Mouse (Mus musculus) CH12.LX (cell line): ENCODE results near the gene Wnt5a. TPM values are rescaled to one million over a fixed set of nuclear protein-coding genes. Genes with fewer than 3 reads are reported as not detected.

Experiments
- DNase-seq: peaks from one replicate; pipeline ENCODE4 v3.0.0-alpha.2; 2013; ENCODE audit errors: extremely low read depth
- H3K27ac ChIP-seq: 2 replicates; pipeline ENCODE4 v1.5.1; 2012; ENCODE audit warnings: low read depth, mild to moderate bottlenecking, control low read depth, moderate library complexity; ENCODE audit not compliant: insufficient read depth
- H3K27me3 ChIP-seq: replicated peaks from 2 replicates; pipeline ENCODE3; 2012; ENCODE audit warnings: inconsistent platforms
- H3K36me3 ChIP-seq, 2 experiments: replicated peaks in 1 of 2; 2 replicates each; pipeline versions ENCODE3 to v1.6.1; 2012; ENCODE audit warnings: inconsistent platforms in 1 of 2, low read length in 1 of 2, mild to moderate bottlenecking in 1 of 2, mixed read lengths in 1 of 2, moderate library complexity in 1 of 2; ENCODE audit not compliant: control insufficient read depth in 1 of 2, insufficient read depth in 1 of 2
- H3K4me1 ChIP-seq, 2 experiments: 2 replicates each; pipeline ENCODE4 v1.6.1; 2012; ENCODE audit warnings: inconsistent platforms in 1 of 2, moderate library complexity in 1 of 2; ENCODE audit not compliant: insufficient read depth in 2 of 2, control insufficient read depth in 1 of 2
- H3K4me2 ChIP-seq: 2 replicates; pipeline ENCODE4 v1.6.1; 2012; ENCODE audit warnings: low read depth, mild to moderate bottlenecking, control low read depth; ENCODE audit not compliant: poor library complexity, insufficient read depth, severe bottlenecking
- H3K4me3 ChIP-seq, 3 experiments: fragments of 150-350 bp in 1 of 3; sonication (generic) in 1 of 3; replicated peaks in 1 of 3; 2 replicates each; pipeline versions ENCODE3 to v1.5.1; 2011 to 2012; ENCODE audit warnings: low read depth in 2 of 3, low read length in 2 of 3, mild to moderate bottlenecking in 2 of 3, moderate library complexity in 2 of 3, control low read depth in 1 of 3, improper control_type of control experiment in 1 of 3, inconsistent platforms in 1 of 3, mixed read lengths in 1 of 3; ENCODE audit not compliant: poor library complexity in 1 of 3
- H3K79me2 ChIP-seq: replicated peaks from 2 replicates; pipeline ENCODE4 v1.6.1; 2012; ENCODE audit warnings: mild to moderate bottlenecking, moderate library complexity; ENCODE audit not compliant: control insufficient read depth, poor library complexity, insufficient read depth, severe bottlenecking; ENCODE audit errors: extremely low read depth
- H3K9ac ChIP-seq: 2 replicates; pipeline ENCODE4 v1.6.1; 2012; ENCODE audit warnings: low read depth, mild to moderate bottlenecking, control low read depth, moderate library complexity; ENCODE audit not compliant: insufficient read depth
- H3K9me3 ChIP-seq: replicated peaks from 2 replicates; pipeline ENCODE3; 2012; ENCODE audit warnings: low read length, inconsistent platforms, mixed read lengths
- GABPA ChIP-seq: IDR thresholded peaks from 2 replicates; pipeline ENCODE4 v1.6.1; 2012; ENCODE audit warnings: low read depth, low read length, improper control_type of control experiment, inconsistent platforms; ENCODE audit not compliant: insufficient replicate concordance
- IRF4 ChIP-seq: IDR thresholded peaks from 2 replicates; pipeline ENCODE4 v1.6.1; 2014; ENCODE audit warnings: low read depth, mild to moderate bottlenecking, inconsistent platforms, low read length, improper control_type of control experiment
- JUN ChIP-seq: IDR thresholded peaks from 2 replicates; pipeline ENCODE4 v1.6.1; 2011; ENCODE audit warnings: low read depth, mild to moderate bottlenecking, low read length, improper control_type of control experiment, moderate library complexity; ENCODE audit not compliant: insufficient read depth
- MAX ChIP-seq: IDR thresholded peaks from 2 replicates; pipeline ENCODE4 v1.6.1; 2011; ENCODE audit warnings: low read length, improper control_type of control experiment
- MXI1 ChIP-seq: IDR thresholded peaks from 2 replicates; pipeline ENCODE4 v1.6.1; 2011; ENCODE audit warnings: mild to moderate bottlenecking, low read depth, low read length, improper control_type of control experiment
- MYC ChIP-seq: IDR thresholded peaks from 2 replicates; pipeline ENCODE4 v1.6.1; 2011; ENCODE audit warnings: low read depth, mild to moderate bottlenecking, improper control_type of control experiment, low read length
- NELFE ChIP-seq: IDR thresholded peaks from 2 replicates; pipeline ENCODE4 v1.6.1; 2011; ENCODE audit warnings: low read depth, low read length, improper control_type of control experiment
- PAX5 ChIP-seq: IDR thresholded peaks from 2 replicates; pipeline ENCODE4 v1.6.1; 2012; ENCODE audit warnings: low read length, inconsistent platforms, mixed read lengths
- POLR2AphosphoS2 ChIP-seq: IDR thresholded peaks from 2 replicates; pipeline ENCODE4 v1.6.1; 2011; ENCODE audit warnings: low read depth, low read length, improper control_type of control experiment
- RAD21 ChIP-seq: IDR thresholded peaks from 2 replicates; pipeline ENCODE4 v1.6.1; 2011; ENCODE audit warnings: low read depth, mild to moderate bottlenecking, low read length, improper control_type of control experiment, moderate library complexity
- SIN3A ChIP-seq: IDR thresholded peaks from 2 replicates; pipeline ENCODE4 v1.6.1; 2012; ENCODE audit warnings: low read length, improper control_type of control experiment, inconsistent platforms
- SMC3 ChIP-seq: IDR thresholded peaks from 2 replicates; pipeline ENCODE4 v1.6.1; 2011; ENCODE audit warnings: low read depth, low read length, improper control_type of control experiment
- USF2 ChIP-seq: conservative IDR thresholded peaks from 2 replicates; pipeline ENCODE4 v1.6.1; 2011; ENCODE audit warnings: low read depth, low read length, improper control_type of control experiment
- ZC3H11A ChIP-seq: IDR thresholded peaks from 2 replicates; pipeline ENCODE4 v1.6.1; 2012; ENCODE audit warnings: low read depth, mild to moderate bottlenecking, inconsistent platforms, low read length, improper control_type of control experiment
- dilution Hi-C: fragments of 300-500 bp; cut with MboI; formaldehyde crosslinking; loops from 2 replicates; pipeline ENCODE4 v1.14.3; 2020; ENCODE audit warnings: low sequenced_read_pairs; ENCODE audit not compliant: extremely low pct_unique_long_range_greater_than_20kb, extremely low pct_ligation_motif_present
- in situ Hi-C: fragments of 300-500 bp; cut with MboI; formaldehyde crosslinking; loops from 3 replicates; pipeline ENCODE4 v1.14.3; 2019; ENCODE audit warnings: low sequenced_read_pairs, low pct_ligation_motif_present, low pct_unique_long_range_greater_than_20kb, mixed read lengths
- polyA plus RNA-seq: library from polyadenylated mRNA; unstranded; fragments of >175 nt; gene quantifications from 2 replicates; pipeline ENCODE4 v1.2.1, GENCODE M21; 2012; ENCODE audit warnings: low read depth; ENCODE audit not compliant: insufficient read length
- total RNA-seq, 2 experiments: library from RNA; depleted of rRNA; stranded (reverse); fragments of 300-350 nt in 1 of 2; fragments of >200 nt in 1 of 2; gene quantifications; 2 replicates each; pipeline ENCODE4 v1.2.3; 2012 to 2014

The Wnt5a gene
- total and polyA plus RNA-seq, 3 experiments = not detected

DNA sequence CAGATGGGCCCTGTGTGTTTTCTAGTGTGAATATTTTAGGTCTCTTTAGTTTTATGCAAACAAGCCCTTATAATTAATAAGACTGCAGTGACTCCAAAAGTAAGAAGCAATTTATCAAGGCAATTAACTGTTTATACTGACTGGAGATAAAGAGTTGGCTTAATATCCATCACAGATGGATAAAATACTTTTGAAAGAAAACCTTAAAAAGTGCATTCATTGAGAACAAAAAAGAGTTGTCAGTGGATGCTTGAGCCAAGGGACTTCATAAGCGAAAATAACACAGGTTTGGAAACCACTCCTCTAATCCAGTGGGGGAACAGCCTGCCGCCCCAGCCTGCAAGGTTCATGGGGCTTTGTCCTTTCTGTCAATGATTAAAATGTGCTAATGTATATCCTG, 9.6 kb downstream of the Wnt5a start:
- in situ Hi-C loops = no loop called here
- dilution Hi-C loops = no loop called here
- TF ChIP-seq MAX (no peak), PAX5 (no peak)

DNA sequence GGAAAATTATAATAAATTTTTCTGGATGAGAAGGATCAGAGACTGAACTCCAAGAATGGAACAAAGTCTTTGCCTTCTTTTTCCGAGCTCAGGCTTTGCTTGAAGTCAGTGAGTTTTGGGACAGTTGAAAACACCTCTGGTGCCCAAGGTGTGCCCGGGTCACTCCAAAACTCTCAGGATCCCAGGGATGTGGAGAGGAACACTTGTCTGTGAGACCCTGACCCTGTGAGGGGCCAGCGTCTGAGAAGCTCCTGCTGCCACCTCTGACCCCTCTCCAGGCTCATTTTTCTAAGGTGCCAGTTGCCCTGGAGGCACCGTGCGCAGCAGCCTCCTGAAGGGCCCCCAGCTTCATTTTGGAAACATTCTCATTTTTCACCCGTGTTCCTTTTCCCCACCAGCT, 10.8 kb downstream of the Wnt5a start:
- no peak for TF ChIP-seq ZC3H11A
- TF ChIP-seq MYC = no peak
- TF ChIP-seq MXI1 = no peak
- no peak for TF ChIP-seq JUN
- TF ChIP-seq GABPA = no peak
- no peak for TF ChIP-seq MAX
- no peak for TF ChIP-seq NELFE
- TF ChIP-seq SMC3 = no peak
- no peak for TF ChIP-seq POLR2AphosphoS2
- TF ChIP-seq IRF4 = no peak
- TF ChIP-seq RAD21 = no peak
- TF ChIP-seq SIN3A = no peak
- no peak for TF ChIP-seq USF2
- Histone ChIP-seq H3K79me2 (no peaks in the 10 kb centered on the region), H3K4me2 (no peak overlapping the region), H3K4me3 (no peak overlapping the region), H3K27ac (no peak overlapping the region), H3K27me3 (no peaks in the 10 kb centered on the region), H3K36me3 (no peaks in the 10 kb centered on the region), H3K4me1 (no peaks in the 10 kb centered on the region), H3K9ac (no peak overlapping the region), H3K9me3 (peaks cover 76% of the 10 kb centered on the region)
- in situ Hi-C loops = no loop called here
- dilution Hi-C loops = no loop called here
- DNase-seq = no peak

More for the DNA sequence above, 9.6 kb downstream of the Wnt5a start:
- H3K9me3 ChIP-seq = peaks cover 76% of the 10 kb centered on the region
- H3K4me3 ChIP-seq = no peak overlapping the region
- no peaks in the 10 kb centered on the region for H3K27me3 ChIP-seq
- no peaks in the 10 kb centered on the region for H3K4me1 ChIP-seq
- H3K9ac ChIP-seq = no peak overlapping the region
- H3K36me3 ChIP-seq = no peaks in the 10 kb centered on the region
- H3K27ac ChIP-seq = no peak overlapping the region
- DNase-seq = no peak
- no peaks in the 10 kb centered on the region for H3K79me2 ChIP-seq
- H3K4me2 ChIP-seq = no peak overlapping the region
